Mouse (Mus musculus) heart, adult 2 months (tissue): ENCODE measurements around the gene Nyap1.

Experiments used
- CTCF ChIP-seq: fragments of 200-600 bp; IDR thresholded peaks from 2 replicates; pipeline ENCODE4 v1.8.1; 2022; ENCODE audit warnings: antibody characterized with exemption, mild to moderate bottlenecking, moderate library complexity
- EP300 ChIP-seq: fragments of 200-500 bp; IDR thresholded peaks from 2 replicates; pipeline ENCODE4 v1.6.1; 2011; ENCODE audit warnings: low read depth, low read length, control low read depth; ENCODE audit not compliant: insufficient read depth

- no peak for TF ChIP-seq EP300
- no peak for TF ChIP-seq CTCF
Observed at GRCm38 (mm10) chr5:137740506-137740905, 901 bp downstream of the Nyap1 start.
